Mouse (Mus musculus): Measurements from ENCODE around the gene Slc32a1. TPM values are rescaled to one million over a fixed set of nuclear protein-coding genes. Genes with fewer than 3 reads are reported as not detected.
A peak's percentile ranks its signal among the peaks of the same experiment; 100 is the strongest.

Gene Slc32a1
- polyA plus RNA-seq, 1 experiment from 2014 or later: 8.7 TPM

DNA sequence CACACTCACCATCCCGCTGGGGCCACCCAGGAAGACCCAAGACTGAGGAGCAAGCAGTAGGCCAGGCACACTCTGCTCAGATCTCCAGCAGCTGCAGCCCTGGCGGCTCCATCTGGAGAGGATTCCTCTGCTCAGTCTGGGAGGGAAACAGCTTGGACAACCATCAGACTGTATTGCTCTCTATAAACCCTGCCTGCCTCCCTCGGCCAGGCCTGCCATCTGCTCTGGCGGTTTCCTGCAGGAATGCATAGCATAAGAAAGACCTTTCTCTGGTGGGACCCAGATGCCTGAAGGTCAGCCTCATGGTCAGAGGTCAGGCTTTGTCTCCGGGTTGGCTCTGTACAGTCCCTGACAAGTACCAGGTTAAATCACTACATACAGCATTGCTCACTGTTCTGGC is 19.3 kb upstream of the Slc32a1 start:
- ATAC-seq (ENCODE audit: low FRiP score) (no peak), DNase-seq (ENCODE audit: low spot score) (no peak)
- H3K4me3 ChIP-seq (replicated peaks; ENCODE audit: low read length): no peak overlapping the region
- H3K27ac ChIP-seq: 0 out of 2 replicates have a peak overlapping the region, but pooled peaks have one; percentile 32
- peaks cover 29% of the 10 kb centered on the region for H3K4me1 ChIP-seq (replicated peaks; ENCODE audit: control insufficient read depth, insufficient read depth, low read length)
- no peaks in the 10 kb centered on the region for H3K9me3 ChIP-seq (ENCODE audit: control insufficient read depth, low read length)
- H3K27me3 ChIP-seq (ENCODE audit: control insufficient read depth, insufficient read depth, low read length): no peaks in the 10 kb centered on the region
- H3K9ac ChIP-seq: no peak overlapping the region
- 38% methylated on average over 5 of the region's 5 CpGs for WGBS
- H3K4me2 ChIP-seq (replicated peaks): no peak overlapping the region
- no peaks in the 10 kb centered on the region for H3K36me3 ChIP-seq (replicated peaks; ENCODE audit: control insufficient read depth, insufficient read depth)

DNA sequence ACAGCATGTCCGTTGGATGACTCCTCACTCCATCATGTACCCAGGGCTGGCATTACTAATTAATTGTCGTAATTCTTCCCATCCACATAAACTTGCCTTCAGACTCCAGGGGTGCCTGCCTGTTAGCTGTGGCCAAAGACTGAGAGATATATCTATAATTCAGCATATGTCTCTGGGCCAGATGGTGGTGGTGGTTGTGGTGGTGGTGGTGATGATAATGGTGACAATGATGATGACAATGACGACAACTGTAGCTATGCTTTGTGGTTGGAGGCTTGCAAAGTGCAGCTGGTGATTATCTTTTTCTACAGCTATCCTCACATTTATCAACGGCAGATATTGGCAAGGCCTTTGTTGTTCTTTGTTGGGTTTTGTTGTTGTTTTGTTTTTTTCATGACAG is 17.2 kb upstream of the Slc32a1 start:
- DNase-seq (ENCODE audit: low spot score): no peak
- ATAC-seq (ENCODE audit: low FRiP score): no peak
- no peak overlapping the region for H3K27ac ChIP-seq

DNA sequence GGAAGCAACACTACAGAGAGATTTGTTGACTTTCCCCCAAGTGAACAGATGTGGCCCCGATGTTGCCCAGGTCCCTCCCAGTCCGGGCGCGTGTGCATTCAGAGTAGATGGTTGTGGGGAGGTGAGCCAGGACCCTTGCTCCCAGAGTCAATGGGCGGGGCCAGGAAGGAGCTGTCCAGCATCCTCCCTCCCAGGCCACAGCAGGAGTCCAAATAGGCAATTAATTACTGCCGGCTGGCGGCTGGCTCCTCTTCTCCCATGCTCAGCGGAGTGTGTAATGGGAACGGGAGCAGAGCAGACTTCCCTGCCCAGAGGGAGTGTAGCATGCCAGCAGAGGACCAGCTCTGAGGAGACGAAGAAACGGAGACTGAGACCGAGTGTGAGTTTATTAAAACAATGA is 15.5 kb upstream of the Slc32a1 start:
- peak overlapping the region; percentile 81 for H3K27ac ChIP-seq
- no peaks in the 10 kb centered on the region for H3K36me3 ChIP-seq (replicated peaks; ENCODE audit: control insufficient read depth, insufficient read depth)
- WGBS: under 1% methylated on average over 12 of the region's 12 CpGs
- H3K4me2 ChIP-seq (replicated peaks): peak overlapping the region; percentile 37
- DNase-seq (ENCODE audit: low spot score) (peak; percentile 74), ATAC-seq (ENCODE audit: low FRiP score) (peak; percentile 82)
- H3K4me1 ChIP-seq (replicated peaks; ENCODE audit: control insufficient read depth, insufficient read depth, low read length): peaks cover 16% of the 10 kb centered on the region
- H3K27me3 ChIP-seq (ENCODE audit: control insufficient read depth, insufficient read depth, low read length): no peaks in the 10 kb centered on the region
- no peak overlapping the region for H3K4me3 ChIP-seq (replicated peaks; ENCODE audit: low read length)
- H3K9ac ChIP-seq: peak overlapping the region; percentile 35; the same call in 1 of the 2 replicates
- no peaks in the 10 kb centered on the region for H3K9me3 ChIP-seq (ENCODE audit: control insufficient read depth, low read length)

More for the DNA sequence above, 17.2 kb upstream of the Slc32a1 start:
- peaks cover 29% of the 10 kb centered on the region for H3K4me1 ChIP-seq (replicated peaks; ENCODE audit: control insufficient read depth, insufficient read depth, low read length)
- no peak overlapping the region for H3K9ac ChIP-seq
- 79% methylated on average over 4 of the region's 4 CpGs for WGBS
- no peak overlapping the region for H3K4me3 ChIP-seq (replicated peaks; ENCODE audit: low read length)
- H3K9me3 ChIP-seq (ENCODE audit: control insufficient read depth, low read length): no peaks in the 10 kb centered on the region
- H3K36me3 ChIP-seq (replicated peaks; ENCODE audit: control insufficient read depth, insufficient read depth): no peaks in the 10 kb centered on the region
- no peak overlapping the region for H3K4me2 ChIP-seq (replicated peaks)
- no peaks in the 10 kb centered on the region for H3K27me3 ChIP-seq (ENCODE audit: control insufficient read depth, insufficient read depth, low read length)

GRCm38 (mm10) chr2:158595577-158595976 is 15.0 kb upstream of the Slc32a1 start:
- Histone ChIP-seq H3K27ac (peak overlapping the region; percentile 81), H3K4me1 (replicated peaks; ENCODE audit: control insufficient read depth, insufficient read depth, low read length) (peaks cover 16% of the 10 kb centered on the region), H3K4me2 (replicated peaks) (peak overlapping the region; percentile 37), H3K9me3 (ENCODE audit: control insufficient read depth, low read length) (no peaks in the 10 kb centered on the region), H3K36me3 (replicated peaks; ENCODE audit: control insufficient read depth, insufficient read depth) (no peaks in the 10 kb centered on the region), H3K27me3 (ENCODE audit: control insufficient read depth, insufficient read depth, low read length) (no peaks in the 10 kb centered on the region), H3K4me3 (replicated peaks; ENCODE audit: low read length) (no peak overlapping the region), H3K9ac (peak overlapping the region; percentile 35; the same call in 1 of the 2 replicates)
- 0 out of 2 replicates have a peak, but pooled peaks have one; percentile 21 for ATAC-seq (ENCODE audit: low FRiP score)
- DNase-seq (ENCODE audit: low spot score): no peak
- 10% methylated on average over 7 of the region's 7 CpGs for WGBS

DNA sequence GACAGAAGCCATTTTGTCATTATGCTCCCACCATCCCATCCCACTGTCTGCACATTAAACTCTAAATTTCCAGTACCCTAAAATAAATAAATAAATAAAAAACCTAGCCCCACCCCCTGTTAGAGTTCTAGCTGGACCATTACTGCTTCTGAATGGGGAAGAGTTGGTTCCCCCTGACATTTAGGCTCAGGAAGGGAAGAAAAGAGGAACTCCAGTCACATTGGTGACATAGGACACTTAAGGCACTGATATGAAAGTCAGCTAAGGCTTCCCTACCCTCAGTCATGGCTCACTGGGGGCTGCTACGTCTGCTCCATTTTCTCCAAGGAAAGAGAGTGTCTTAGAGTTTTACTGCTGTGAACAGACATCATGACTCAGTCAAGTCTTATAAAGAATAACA is 13.8 kb upstream of the Slc32a1 start:
- Histone ChIP-seq H3K4me1 (replicated peaks; ENCODE audit: control insufficient read depth, insufficient read depth, low read length) (peaks cover 19% of the 10 kb centered on the region), H3K27me3 (ENCODE audit: control insufficient read depth, insufficient read depth, low read length) (no peaks in the 10 kb centered on the region), H3K36me3 (replicated peaks; ENCODE audit: control insufficient read depth, insufficient read depth) (no peaks in the 10 kb centered on the region; the same call in 1 of the 2 replicates), H3K9ac (no peak overlapping the region), H3K4me2 (replicated peaks) (no peak overlapping the region), H3K4me3 (replicated peaks; ENCODE audit: low read length) (no peak overlapping the region), H3K27ac (peak overlapping the region; percentile 81; the same call in 1 of the 2 replicates), H3K9me3 (ENCODE audit: control insufficient read depth, low read length) (no peaks in the 10 kb centered on the region)
- DNase-seq (ENCODE audit: low spot score): no peak
- no peak for ATAC-seq (ENCODE audit: low FRiP score)
- WGBS: 74% methylated on average over 1 of the region's 1 CpGs

DNA sequence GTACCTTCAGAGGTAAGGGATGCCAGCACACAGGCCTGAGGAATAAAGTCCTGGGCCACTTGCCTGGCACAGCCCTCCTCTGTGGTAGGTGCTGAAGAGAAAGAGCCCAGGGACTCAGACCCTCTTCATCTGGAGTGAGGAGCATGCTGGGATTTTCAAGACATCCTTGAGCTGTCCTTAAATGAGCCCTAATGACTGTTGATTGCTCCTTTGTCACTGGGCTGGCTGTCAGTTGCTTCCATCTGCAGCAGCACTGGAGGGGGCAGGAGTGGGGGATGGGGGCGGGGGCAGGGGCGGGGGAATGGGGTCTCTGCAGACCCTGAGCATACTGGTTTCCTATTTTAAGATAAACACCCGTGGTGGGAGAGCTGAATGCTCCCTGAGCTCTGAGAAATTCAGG is 10.1 kb upstream of the Slc32a1 start:
- Histone ChIP-seq H3K27me3 (ENCODE audit: control insufficient read depth, insufficient read depth, low read length) (peaks cover 9% of the 10 kb centered on the region; the same call in 1 of the 2 replicates), H3K36me3 (replicated peaks; ENCODE audit: control insufficient read depth, insufficient read depth) (no peaks in the 10 kb centered on the region; the same call in 1 of the 2 replicates), H3K9me3 (ENCODE audit: control insufficient read depth, low read length) (no peaks in the 10 kb centered on the region), H3K4me1 (replicated peaks; ENCODE audit: control insufficient read depth, insufficient read depth, low read length) (peaks cover 29% of the 10 kb centered on the region), H3K27ac (no peak overlapping the region), H3K9ac (no peak overlapping the region), H3K4me2 (replicated peaks) (no peak overlapping the region), H3K4me3 (replicated peaks; ENCODE audit: low read length) (no peak overlapping the region)
- 28% methylated on average over 3 of the region's 3 CpGs for WGBS
- ATAC-seq (ENCODE audit: low FRiP score): no peak
- no peak for DNase-seq (ENCODE audit: low spot score)

- Histone ChIP-seq H3K9me3 (ENCODE audit: control insufficient read depth, low read length) (no peaks in the 10 kb centered on the region), H3K36me3 (replicated peaks; ENCODE audit: control insufficient read depth, insufficient read depth) (no peaks in the 10 kb centered on the region; the same call in 1 of the 2 replicates), H3K4me3 (replicated peaks; ENCODE audit: low read length) (no peak overlapping the region), H3K4me2 (replicated peaks) (no peak overlapping the region), H3K4me1 (replicated peaks; ENCODE audit: control insufficient read depth, insufficient read depth, low read length) (peaks cover 32% of the 10 kb centered on the region), H3K9ac (no peak overlapping the region), H3K27ac (no peak overlapping the region), H3K27me3 (ENCODE audit: control insufficient read depth, insufficient read depth, low read length) (peaks cover 11% of the 10 kb centered on the region; the same call in 1 of the 2 replicates)
- no peak for DNase-seq (ENCODE audit: low spot score)
- WGBS: 95% methylated on average over 1 of the region's 1 CpGs
- ATAC-seq (ENCODE audit: low FRiP score): no peak
Measured at GRCm38 (mm10) chr2:158601326-158601725, 9.2 kb upstream of the Slc32a1 start.

GRCm38 (mm10) chr2:158602663-158603062 is 7.9 kb upstream of the Slc32a1 start:
- 12% methylated on average over 15 of the region's 15 CpGs for WGBS
- peaks cover 21% of the 10 kb centered on the region for H3K27me3 ChIP-seq (ENCODE audit: control insufficient read depth, insufficient read depth, low read length)
- H3K4me1 ChIP-seq (replicated peaks; ENCODE audit: control insufficient read depth, insufficient read depth, low read length): peaks cover 32% of the 10 kb centered on the region
- peak overlapping the region; percentile 0; the same call in 1 of the 2 replicates for H3K4me3 ChIP-seq (replicated peaks; ENCODE audit: low read length)
- peak overlapping the region; percentile 74 for H3K27ac ChIP-seq
- no peaks in the 10 kb centered on the region; the same call in 1 of the 2 replicates for H3K36me3 ChIP-seq (replicated peaks; ENCODE audit: control insufficient read depth, insufficient read depth)
- ATAC-seq (ENCODE audit: low FRiP score): peak; percentile 39
- no peaks in the 10 kb centered on the region for H3K9me3 ChIP-seq (ENCODE audit: control insufficient read depth, low read length)
- no peak overlapping the region for H3K9ac ChIP-seq
- peak overlapping the region; percentile 40 for H3K4me2 ChIP-seq (replicated peaks)
- peak; percentile 41 for DNase-seq (ENCODE audit: low spot score)

DNA sequence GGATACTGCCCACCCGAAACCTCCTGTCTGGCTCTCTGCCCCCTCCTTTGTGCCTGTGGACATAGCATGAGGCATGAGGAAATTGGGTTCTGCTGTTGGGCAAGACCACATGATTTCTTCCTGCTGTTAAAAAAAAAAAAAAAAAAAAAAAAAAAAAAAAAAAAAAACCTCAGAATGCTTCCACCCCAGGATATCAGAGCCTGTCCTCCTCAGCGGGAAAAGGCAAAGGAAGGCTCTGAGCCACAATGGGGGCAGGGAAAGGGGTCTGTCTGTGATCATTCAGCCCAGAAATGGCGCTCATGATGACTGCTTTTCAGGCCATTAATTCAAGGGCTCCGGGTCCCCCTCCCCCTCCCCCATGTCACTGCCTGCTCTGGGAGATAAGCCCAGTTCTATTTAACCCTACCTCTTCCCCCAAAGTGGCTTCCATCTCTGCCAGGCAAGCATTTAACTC is 4.0 kb upstream of the Slc32a1 start:
- WGBS: 8% methylated on average over 4 of the region's 4 CpGs

More for the DNA sequence above, 4.0 kb upstream of the Slc32a1 start:
- H3K36me3 ChIP-seq (replicated peaks; ENCODE audit: control insufficient read depth, insufficient read depth): no peaks in the 10 kb centered on the region; the same call in 1 of the 2 replicates
- peak overlapping the region; percentile 89 for H3K9ac ChIP-seq
- peaks cover 25% of the 10 kb centered on the region for H3K4me1 ChIP-seq (replicated peaks; ENCODE audit: control insufficient read depth, insufficient read depth, low read length)
- peak overlapping the region; percentile 97 for H3K27ac ChIP-seq
- H3K27me3 ChIP-seq (ENCODE audit: control insufficient read depth, insufficient read depth, low read length): peaks cover 54% of the 10 kb centered on the region
- ATAC-seq (ENCODE audit: low FRiP score) (peak; percentile 24; the same call in 1 of the 2 replicates), DNase-seq (ENCODE audit: low spot score) (peak; percentile 72)
- H3K4me2 ChIP-seq (replicated peaks): peak overlapping the region; percentile 66
- H3K4me3 ChIP-seq (replicated peaks; ENCODE audit: low read length): peak overlapping the region; percentile 54
- no peaks in the 10 kb centered on the region for H3K9me3 ChIP-seq (ENCODE audit: control insufficient read depth, low read length)

Data from hindbrain, embryonic 14.5 days (tissue).